Mouse (Mus musculus) lung, postnatal 0 days (tissue): ENCODE measurements around the gene Lcn11.

Experiments used
- CTCF ChIP-seq: IDR thresholded peaks from 2 replicates; pipeline ENCODE4 v1.5.1; 2016; ENCODE audit warnings: antibody characterized with exemption, mild to moderate bottlenecking
- EP300 ChIP-seq: IDR thresholded peaks from 2 replicates; pipeline ENCODE4 v1.6.1; 2016; ENCODE audit warnings: antibody characterized with exemption, mild to moderate bottlenecking, control low read depth

DNA sequence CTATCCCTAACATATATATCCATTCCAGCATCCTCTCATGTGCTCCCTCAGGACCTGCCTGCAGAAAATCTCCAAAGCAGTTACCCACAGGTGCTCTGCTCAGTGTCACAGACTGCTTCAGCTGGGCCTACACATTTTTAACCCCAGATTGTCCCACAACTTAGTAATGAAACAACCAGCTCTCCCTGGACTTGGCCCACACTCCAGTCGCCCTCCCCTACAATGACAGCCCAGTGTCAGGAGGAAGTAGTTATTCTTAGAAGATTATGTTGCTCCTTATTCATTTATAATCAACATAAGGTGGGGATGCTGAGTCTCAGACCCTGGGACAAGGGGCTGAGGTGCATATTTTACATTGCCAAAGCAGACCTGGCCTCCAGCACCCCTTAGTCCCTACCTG lies 35.1 kb upstream of the Lcn11 start:
- no peak for TF ChIP-seq CTCF
- TF ChIP-seq EP300, result no peak
